Mouse (Mus musculus) E14TG2a.4 (cell line): Measurements from ENCODE around the gene Tyrobp.

Source experiments
- H3K27me3 ChIP-seq: 2 replicates; pipeline ENCODE4 v1.6.1; 2014; ENCODE audit warnings: low read length, control low read depth; ENCODE audit not compliant: insufficient read depth
- H3K36me3 ChIP-seq: 2 replicates; pipeline ENCODE4 v1.6.1; 2014; ENCODE audit warnings: low read length, control low read depth; ENCODE audit not compliant: insufficient read depth
- H3K4me1 ChIP-seq: replicated peaks from 2 replicates; pipeline ENCODE4 v1.6.1; 2014; ENCODE audit warnings: low read depth, low read length, control low read depth
- H3K4me3 ChIP-seq: replicated peaks from 2 replicates; pipeline ENCODE4 v1.5.1; 2014; ENCODE audit warnings: mild to moderate bottlenecking, low read length
- H3K9me3 ChIP-seq: 2 replicates; pipeline ENCODE4 v1.6.1; 2014; ENCODE audit warnings: low read length, control low read depth
- CTCF ChIP-seq: conservative IDR thresholded peaks from 2 replicates; pipeline ENCODE4 v1.5.1; 2014; ENCODE audit warnings: low read length
- NANOG ChIP-seq: IDR thresholded peaks from 2 replicates; pipeline ENCODE4 v1.6.1; 2014; ENCODE audit warnings: borderline replicate concordance, low read length, mixed read lengths
- POU5F1 ChIP-seq: IDR thresholded peaks from 2 replicates; pipeline ENCODE4 v1.6.1; 2014; ENCODE audit warnings: low read length, borderline replicate concordance

The Tyrobp gene

GRCm38 (mm10) chr7:30434701-30435100, 21.1 kb downstream of the Tyrobp start:
- TF ChIP-seq NANOG (no peak), CTCF (no peak), POU5F1 (no peak)
- Histone ChIP-seq H3K27me3 (no peaks in the 10 kb centered on the region), H3K4me1 (peaks cover 87% of the 10 kb centered on the region), H3K36me3 (peaks cover 52% of the 10 kb centered on the region), H3K9me3 (no peaks in the 10 kb centered on the region), H3K4me3 (peak overlapping the region; percentile 88)

- Histone ChIP-seq H3K4me1 (peaks cover 87% of the 10 kb centered on the region), H3K9me3 (no peaks in the 10 kb centered on the region), H3K4me3 (peak overlapping the region; percentile 88), H3K36me3 (peaks cover 57% of the 10 kb centered on the region), H3K27me3 (no peaks in the 10 kb centered on the region)
- TF ChIP-seq POU5F1 (no peak), NANOG (no peak), CTCF (no peak)
Measured at GRCm38 (mm10) chr7:30435156-30435555, 21.6 kb downstream of the Tyrobp start.

GRCm38 (mm10) chr7:30436879-30437278, 23.3 kb downstream of the Tyrobp start:
- Histone ChIP-seq H3K27me3 (no peaks in the 10 kb centered on the region), H3K4me1 (peaks cover 94% of the 10 kb centered on the region), H3K4me3 (peak overlapping the region; percentile 88), H3K36me3 (peaks cover 65% of the 10 kb centered on the region), H3K9me3 (no peaks in the 10 kb centered on the region)
- no peak for TF ChIP-seq POU5F1
- TF ChIP-seq NANOG: no peak

- TF ChIP-seq CTCF (no peak), NANOG (no peak), POU5F1 (no peak)
- Histone ChIP-seq H3K4me1 (peaks cover 95% of the 10 kb centered on the region), H3K9me3 (no peaks in the 10 kb centered on the region), H3K4me3 (peak overlapping the region; percentile 80), H3K36me3 (peaks cover 71% of the 10 kb centered on the region), H3K27me3 (no peaks in the 10 kb centered on the region)
Measured at GRCm38 (mm10) chr7:30439734-30440133, 26.2 kb downstream of the Tyrobp start.

GRCm38 (mm10) chr7:30440697-30441096, 27.1 kb downstream of the Tyrobp start:
- Histone ChIP-seq H3K36me3 (peaks cover 63% of the 10 kb centered on the region), H3K4me3 (peak overlapping the region; percentile 80), H3K4me1 (peaks cover 87% of the 10 kb centered on the region), H3K9me3 (no peaks in the 10 kb centered on the region), H3K27me3 (no peaks in the 10 kb centered on the region)
- TF ChIP-seq NANOG: no peak
- peak; percentile 81 for TF ChIP-seq CTCF

GRCm38 (mm10) chr7:30443696-30444095, 30.1 kb downstream of the Tyrobp start:
- H3K27me3 ChIP-seq: no peaks in the 10 kb centered on the region
- peaks cover 65% of the 10 kb centered on the region for H3K4me1 ChIP-seq
- TF ChIP-seq POU5F1: no peak
- TF ChIP-seq CTCF: no peak
- no peak for TF ChIP-seq NANOG
- H3K36me3 ChIP-seq: peaks cover 57% of the 10 kb centered on the region
- peak overlapping the region; percentile 85 for H3K4me3 ChIP-seq
- peaks cover 23% of the 10 kb centered on the region for H3K9me3 ChIP-seq

- TF ChIP-seq CTCF (no peak), NANOG (no peak), POU5F1 (no peak)
- Histone ChIP-seq H3K36me3 (peaks cover 59% of the 10 kb centered on the region), H3K9me3 (peaks cover 28% of the 10 kb centered on the region), H3K4me3 (peak overlapping the region; percentile 85), H3K27me3 (no peaks in the 10 kb centered on the region), H3K4me1 (peaks cover 59% of the 10 kb centered on the region)
Measured at GRCm38 (mm10) chr7:30444154-30444970, 30.8 kb downstream of the Tyrobp start.

- H3K4me1 ChIP-seq: peaks cover 57% of the 10 kb centered on the region
- peaks cover 59% of the 10 kb centered on the region for H3K36me3 ChIP-seq
- TF ChIP-seq POU5F1 (no peak), NANOG (no peak), CTCF (no peak)
- no peaks in the 10 kb centered on the region for H3K27me3 ChIP-seq
- peaks cover 36% of the 10 kb centered on the region for H3K9me3 ChIP-seq
- peak within 1 kb of the TSS; percentile 85 for H3K4me3 ChIP-seq
Measured at GRCm38 (mm10) chr7:30444971-30445751, 31.6 kb downstream of the Tyrobp start, which contains the start of gene Aplp1. Gene Aplp1, minus strand, starts transcription at chr7:30445535.
